Comparison of ENCODE assay signal across 7 mouse cellular contexts in the genomic region with DNA sequence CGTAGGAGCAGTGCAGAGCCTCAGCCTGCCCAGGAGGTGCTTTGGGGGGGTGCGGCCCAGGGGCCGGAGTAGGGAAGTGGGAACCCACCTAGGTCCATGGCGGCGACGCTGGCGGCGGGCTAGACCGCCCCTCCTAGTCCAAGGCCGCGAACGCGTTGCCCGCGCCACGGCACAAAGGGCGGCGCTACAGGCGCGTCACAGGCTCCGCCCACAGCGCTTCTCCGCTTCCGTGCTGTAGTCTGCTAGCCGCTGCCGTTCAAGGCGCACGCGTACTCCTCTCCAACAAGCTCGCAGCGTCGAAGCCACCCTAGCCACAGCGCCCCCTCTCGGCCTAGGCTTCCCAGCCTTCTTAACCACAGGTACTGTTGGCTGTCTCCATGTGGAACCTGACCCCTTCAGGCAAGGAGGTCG. TPM values are rescaled to one million over a fixed set of nuclear protein-coding genes. Genes with fewer than 3 reads are reported as not detected.
DNase-seq lines count a peak whose midpoint lies in the region; ATAC-seq lines count a peak whose summit lies in the region.

Gene Dbil5 (plus strand): TSS at position 219 of the 411 bp plus-strand sequence.
Gene Gemin4 (minus strand): TSS at position 275 of the 411 bp plus-strand sequence.

- no peaks in the 10 kb centered on the region for H3K27me3 ChIP-seq in intestine, embryonic 15.5 days (replicated peaks)
- H3K27me3 ChIP-seq in midbrain, embryonic 10.5 days (ENCODE audit: low read depth, poor library complexity, severe bottlenecking), result peaks cover 28% of the 10 kb centered on the region

- H3K4me2 ChIP-seq in intestine, embryonic 15.5 days (replicated peaks), result peak within 1 kb of the TSS; percentile 75

- peak within 1 kb of the TSS; percentile 94 for H3K9ac ChIP-seq in intestine, embryonic 15.5 days

- H3K36me3 ChIP-seq in intestine, embryonic 15.5 days, result peaks cover 9% of the 10 kb centered on the region
- peaks cover 53% of the 10 kb centered on the region for H3K36me3 ChIP-seq in midbrain, embryonic 10.5 days

- peak; percentile 98 for DNase-seq in adrenal gland, adult 2 months
- peak; percentile 97 for DNase-seq in embryo, embryonic 11.5 days (ENCODE audit: low read depth, low spot score)
- DNase-seq in gastrocnemius, postnatal 36 days, result peak; percentile 92 to 94
- DNase-seq in left cerebral cortex, postnatal 25 days (ENCODE audit: low spot score in 2 of 2), result peak; percentile 96 to 98
- peak; percentile 98 for DNase-seq in midbrain, embryonic 10.5 days (ENCODE audit: low spot score)
- peak; percentile 97 for DNase-seq in right cerebral cortex, postnatal 4 days

- WGBS in intestine, embryonic 15.5 days, result under 1% methylated on average over 35 of the region's 35 CpGs
- WGBS in midbrain, embryonic 10.5 days, result under 1% methylated on average over 35 of the region's 35 CpGs

- H3K4me1 ChIP-seq in intestine, embryonic 15.5 days (replicated peaks), result peaks cover 11% of the 10 kb centered on the region; the same call in 1 of the 2 replicates
- peaks cover 41% of the 10 kb centered on the region for H3K4me1 ChIP-seq in midbrain, embryonic 10.5 days

- no peaks in the 10 kb centered on the region for H3K9me3 ChIP-seq in intestine, embryonic 15.5 days
- H3K9me3 ChIP-seq in midbrain, embryonic 10.5 days (replicated peaks), result no peaks in the 10 kb centered on the region

- intact Hi-C loops in gastrocnemius, postnatal 36 days (cut with DNase I), result no loop called here
- intact Hi-C loops in left cerebral cortex, postnatal 25 days (cut with DNase I), result loop anchor here (1.0 kb wide), 1 partner anchor 38 kb away; the partner anchor contains the start of genes Fam57a and Vps53

- peak within 1 kb of the TSS; percentile 84 for H3K4me3 ChIP-seq in intestine, embryonic 15.5 days (replicated peaks)
- peak within 1 kb of the TSS; percentile 85 for H3K4me3 ChIP-seq in midbrain, embryonic 10.5 days

- ATAC-seq in intestine, embryonic 15.5 days, result peak; percentile 98

- H3K27ac ChIP-seq in intestine, embryonic 15.5 days, result peak within 1 kb of the TSS; percentile 90
- peak within 1 kb of the TSS; percentile 98 for H3K27ac ChIP-seq in midbrain, embryonic 10.5 days (replicated peaks)

RNA-seq across cellular contexts. Expression of gene Dbil5, which starts in this region (rescaled TPM):
- total RNA-seq in adrenal gland, adult 2 months (2021), result under 1 TPM; 0.72 to 0.73 TPM
- 0.97 TPM in 1 of 2 replicates, not detected in the other for polyA plus RNA-seq in adrenal gland, adult 2 months (2012; rRNA removed)
- total RNA-seq in gastrocnemius, postnatal 36 days (2021), result not detected
- 1.2 and 1.7 TPM in 2 replicates for polyA plus RNA-seq in intestine, embryonic 15.5 days (2015; fragmentation: Nextera tagmentation; extraction: Ambion mirVana)
- 1 to 10 TPM; 1.1 to 1.6 TPM for total RNA-seq in left cerebral cortex, postnatal 25 days (2021)
- 0.88 TPM in 1 of 2 replicates, not detected in the other for polyA plus RNA-seq in midbrain, embryonic 10.5 days (2016; fragmentation: Nextera tagmentation; extraction: Ambion mirVana)

RNA-seq across cellular contexts. Expression of gene Gemin4, which starts in this region (rescaled TPM):
- total RNA-seq in adrenal gland, adult 2 months (2021), result 1 to 10 TPM; 5.4 to 9.1 TPM
- polyA plus RNA-seq in adrenal gland, adult 2 months (2012; rRNA removed), result 4.5 and 5.9 TPM in 2 replicates
- total RNA-seq in gastrocnemius, postnatal 36 days (2021), result 1 to 10 TPM; 1.6 to 4.0 TPM
- 28.8 and 32.6 TPM in 2 replicates for polyA plus RNA-seq in intestine, embryonic 15.5 days (2015; fragmentation: Nextera tagmentation; extraction: Ambion mirVana)
- 1 to 10 TPM; 4.6 to 8.8 TPM for total RNA-seq in left cerebral cortex, postnatal 25 days (2021)
- 45.4 and 51.3 TPM in 2 replicates for polyA plus RNA-seq in midbrain, embryonic 10.5 days (2016; fragmentation: Nextera tagmentation; extraction: Ambion mirVana)

Comparison
In these comparisons a context has a peak if more than half of its experiments do, and no peak if none do; other contexts are left out.
1. Peak in every context shown above with its lines: DNase-seq, ATAC-seq, H3K4me3 ChIP-seq and H3K27ac ChIP-seq.